Mouse (Mus musculus): ENCODE results near the gene Apol6.

- TF ChIP-seq CTCF (IDR thresholded peaks at IDR 0.05; ENCODE audit: borderline replicate concordance, extremely low read depth, insufficient read depth, insufficient read length) (no peak), POLR2A (IDR thresholded peaks at IDR 0.05; ENCODE audit: borderline replicate concordance, extremely low read depth, insufficient read depth, insufficient read length, poor library complexity, severe bottlenecking) (no peak)
Observed at GRCm38 (mm10) chr15:77013753-77014241, 30.7 kb upstream of the Apol6 start.
